Mouse (Mus musculus) hindlimb bud, embryonic 11.5 days (tissue): ENCODE measurements around the gene Olfr1049.
"Not testable (repeated sequence)": the region's sequence is repeated elsewhere in the genome, so short reads cannot be mapped to it uniquely, and the experiment has no call there.

Experiments
- DNase-seq: peaks from one replicate; pipeline ENCODE4 v3.0.0-alpha.2; 2012; ENCODE audit warnings: low read depth, low spot score; ENCODE audit errors: extremely low spot score

Gene Olfr1049

GRCm38 (mm10) chr2:86258228-86258627, at the start of gene Olfr1049:
Gene Olfr1049, minus strand, starts transcription at chr2:86258328.
- not testable (repeated sequence) for DNase-seq

GRCm38 (mm10) chr2:86292155-86292554, 34.0 kb upstream of the Olfr1049 start, which contains the start of gene Olfr1052:
Gene Olfr1052, plus strand, starts transcription at chr2:86292455.
- no peak for DNase-seq

GRCm38 (mm10) chr2:86278988-86279387, 20.9 kb upstream of the Olfr1049 start, which contains the start of gene Olfr1051:
Gene Olfr1051, minus strand, starts transcription at chr2:86279088.
- DNase-seq = not testable (repeated sequence)

GRCm38 (mm10) chr2:86240189-86240588, 17.9 kb downstream of the Olfr1049 start, which contains the start of gene Olfr1048:
Gene Olfr1048, minus strand, starts transcription at chr2:86240289.
- no peak for DNase-seq

- DNase-seq = no peak
These were observed 26.8 kb downstream of the Olfr1049 start, which contains the start of gene Olfr1047 for GRCm38 (mm10) chr2:86231301-86231700. Gene Olfr1047, minus strand, starts transcription at chr2:86231401.

- DNase-seq = no peak
These were observed 38.9 kb downstream of the Olfr1049 start, which contains the start of gene Olfr1046 for GRCm38 (mm10) chr2:86219214-86219613. Gene Olfr1046, minus strand, starts transcription at chr2:86219314.
